Mouse (Mus musculus) hindbrain, embryonic 10.5 days (tissue): ENCODE measurements around the gene Egln3. TPM values are rescaled to one million over a fixed set of nuclear protein-coding genes. Genes with fewer than 3 reads are reported as not detected.
A peak's percentile ranks its signal among the peaks of the same experiment; 100 is the strongest.

Experiments
- DNase-seq: peaks from one replicate; pipeline ENCODE4 v3.0.0-alpha.2; 2017; ENCODE audit warnings: low spot score
- H3K27ac ChIP-seq: fragments of 300-500 bp; sonication (generic); 2 replicates; pipeline ENCODE4 v1.5.1; 2016; ENCODE audit warnings: mild to moderate bottlenecking, moderate library complexity
- H3K27me3 ChIP-seq: fragments of 300-500 bp; sonication (generic); 2 replicates; pipeline ENCODE4 v1.6.1; 2016; ENCODE audit warnings: mild to moderate bottlenecking; ENCODE audit not compliant: poor library complexity, insufficient read depth, severe bottlenecking
- H3K36me3 ChIP-seq: fragments of 300-500 bp; sonication (generic); 2 replicates; pipeline ENCODE4 v1.6.1; 2016; ENCODE audit warnings: mild to moderate bottlenecking, moderate library complexity
- H3K4me1 ChIP-seq: fragments of 300-500 bp; sonication (generic); replicated peaks from 2 replicates; pipeline ENCODE4 v1.6.1; 2016; ENCODE audit warnings: mild to moderate bottlenecking
- H3K4me3 ChIP-seq: fragments of 300-500 bp; sonication (generic); 2 replicates; pipeline ENCODE4 v1.5.1; 2016; ENCODE audit warnings: mild to moderate bottlenecking, moderate library complexity
- H3K9me3 ChIP-seq: fragments of 300-500 bp; sonication (generic); 2 replicates; pipeline ENCODE4 v1.6.1; 2016; ENCODE audit warnings: mild to moderate bottlenecking, moderate library complexity
- WGBS: fragments of 180-500 bp; shearing (Covaris S2); methylation state at CpG from one replicate; pipeline ENCODE4 v1.1.7; 2016; 5-methylcytosine and 5-hydroxymethylcytosine counted together
- polyA plus RNA-seq: library from polyadenylated mRNA; unstranded; fragments of >200 nt; fragmentation: Nextera tagmentation; extraction: Ambion mirVana; gene quantifications from 2 replicates; pipeline ENCODE4 v1.2.1, GENCODE M21; 2016

Gene Egln3
- polyA plus RNA-seq, 1 experiment from 2014 or later: 5.9 TPM

- Histone ChIP-seq H3K27ac (no peak overlapping the region), H3K36me3 (no peaks in the 10 kb centered on the region), H3K4me1 (peaks cover 14% of the 10 kb centered on the region), H3K9me3 (no peaks in the 10 kb centered on the region), H3K27me3 (no peaks in the 10 kb centered on the region; the same call in 1 of the 2 replicates), H3K4me3 (no peak overlapping the region)
- 76% methylated on average over 12 of the region's 12 CpGs for WGBS
- no peak for DNase-seq
Measured at GRCm38 (mm10) chr12:54222036-54222760, 18.5 kb upstream of the Egln3 start.

GRCm38 (mm10) chr12:54216673-54217072 is 13.0 kb upstream of the Egln3 start:
- H3K36me3 ChIP-seq: no peaks in the 10 kb centered on the region
- no peaks in the 10 kb centered on the region; the same call in 1 of the 2 replicates for H3K27me3 ChIP-seq
- H3K9me3 ChIP-seq: no peaks in the 10 kb centered on the region
- WGBS: 83% methylated on average over 5 of the region's 5 CpGs
- H3K27ac ChIP-seq: no peak overlapping the region
- no peak overlapping the region for H3K4me3 ChIP-seq
- 0 out of 2 replicates have a peak, but pooled peaks cover 5% of the 10 kb centered on the region for H3K4me1 ChIP-seq
- no peak for DNase-seq

- no peaks in the 10 kb centered on the region for H3K9me3 ChIP-seq
Measured at GRCm38 (mm10) chr12:54214426-54214825, 10.8 kb upstream of the Egln3 start.

GRCm38 (mm10) chr12:54213871-54214270 is 10.2 kb upstream of the Egln3 start:
- H3K9me3 ChIP-seq: no peaks in the 10 kb centered on the region
- H3K4me1 ChIP-seq: 0 out of 2 replicates have a peak, but pooled peaks cover 5% of the 10 kb centered on the region
- no peak overlapping the region for H3K4me3 ChIP-seq
- no peak overlapping the region for H3K27ac ChIP-seq
- H3K36me3 ChIP-seq: no peaks in the 10 kb centered on the region
- WGBS: 83% methylated on average over 4 of the region's 4 CpGs
- H3K27me3 ChIP-seq: no peaks in the 10 kb centered on the region; the same call in 1 of the 2 replicates
- no peak for DNase-seq

More at GRCm38 (mm10) chr12:54214426-54214825, 10.8 kb upstream of the Egln3 start:
- Histone ChIP-seq H3K27ac (no peak overlapping the region), H3K36me3 (no peaks in the 10 kb centered on the region), H3K4me1 (0 out of 2 replicates have a peak, but pooled peaks cover 5% of the 10 kb centered on the region), H3K27me3 (no peaks in the 10 kb centered on the region; the same call in 1 of the 2 replicates), H3K4me3 (no peak overlapping the region)
- DNase-seq: no peak
- WGBS: 84% methylated on average over 6 of the region's 6 CpGs

GRCm38 (mm10) chr12:54213230-54213629 is 9.6 kb upstream of the Egln3 start:
- Histone ChIP-seq H3K4me3 (no peak overlapping the region), H3K9me3 (no peaks in the 10 kb centered on the region), H3K36me3 (no peaks in the 10 kb centered on the region), H3K4me1 (0 out of 2 replicates have a peak, but pooled peaks cover 5% of the 10 kb centered on the region), H3K27ac (no peak overlapping the region), H3K27me3 (no peaks in the 10 kb centered on the region; the same call in 1 of the 2 replicates)
- DNase-seq: no peak
- WGBS: 73% methylated on average over 5 of the region's 5 CpGs

- H3K9me3 ChIP-seq: peaks cover 3% of the 10 kb centered on the region; the same call in 1 of the 2 replicates
- no peak overlapping the region for H3K27ac ChIP-seq
- no peaks in the 10 kb centered on the region for H3K36me3 ChIP-seq
- 81% methylated on average over 6 of the region's 6 CpGs for WGBS
- H3K27me3 ChIP-seq: peaks cover 8% of the 10 kb centered on the region
- H3K4me3 ChIP-seq: no peak overlapping the region
- no peak for DNase-seq
- peaks cover 16% of the 10 kb centered on the region for H3K4me1 ChIP-seq
Measured at GRCm38 (mm10) chr12:54209182-54209563, 5.5 kb upstream of the Egln3 start.

GRCm38 (mm10) chr12:54208433-54209181 is 4.9 kb upstream of the Egln3 start:
- H3K27ac ChIP-seq: no peak overlapping the region
- H3K36me3 ChIP-seq: no peaks in the 10 kb centered on the region
- no peak overlapping the region for H3K4me3 ChIP-seq
- 73% methylated on average over 8 of the region's 8 CpGs for WGBS
- DNase-seq: no peak
- H3K27me3 ChIP-seq: peaks cover 8% of the 10 kb centered on the region
- H3K9me3 ChIP-seq: peaks cover 3% of the 10 kb centered on the region; the same call in 1 of the 2 replicates
- H3K4me1 ChIP-seq: peaks cover 22% of the 10 kb centered on the region

- DNase-seq: no peak
- Histone ChIP-seq H3K27me3 (peaks cover 30% of the 10 kb centered on the region), H3K9me3 (peaks cover 3% of the 10 kb centered on the region; the same call in 1 of the 2 replicates), H3K36me3 (no peaks in the 10 kb centered on the region), H3K4me3 (no peak overlapping the region), H3K4me1 (peaks cover 43% of the 10 kb centered on the region), H3K27ac (peak overlapping the region; percentile 18)
- 86% methylated on average over 4 of the region's 4 CpGs for WGBS
Measured at GRCm38 (mm10) chr12:54205731-54206130, 2.1 kb upstream of the Egln3 start.

GRCm38 (mm10) chr12:54205195-54205594 is 1.5 kb upstream of the Egln3 start:
- 4% methylated on average over 1 of the region's 1 CpGs for WGBS
- peak overlapping the region; percentile 18; the same call in 1 of the 2 replicates for H3K27ac ChIP-seq
- H3K9me3 ChIP-seq: peaks cover 3% of the 10 kb centered on the region; the same call in 1 of the 2 replicates
- no peak overlapping the region for H3K4me3 ChIP-seq
- H3K36me3 ChIP-seq: no peaks in the 10 kb centered on the region
- H3K4me1 ChIP-seq: peaks cover 45% of the 10 kb centered on the region
- peak; percentile 67 for DNase-seq
- peaks cover 30% of the 10 kb centered on the region for H3K27me3 ChIP-seq

GRCm38 (mm10) chr12:54202765-54203655 is 650 bp downstream of the Egln3 start:
- Histone ChIP-seq H3K4me3 (peak overlapping the region; percentile 79), H3K9me3 (peaks cover 3% of the 10 kb centered on the region; the same call in 1 of the 2 replicates), H3K27ac (peak overlapping the region; percentile 87), H3K4me1 (peaks cover 63% of the 10 kb centered on the region), H3K36me3 (no peaks in the 10 kb centered on the region), H3K27me3 (peaks cover 30% of the 10 kb centered on the region)
- WGBS: 3% methylated on average over 55 of the region's 55 CpGs
- peak; percentile 69 for DNase-seq

GRCm38 (mm10) chr12:54202276-54202675 is 1.4 kb downstream of the Egln3 start:
- Histone ChIP-seq H3K27ac (no peak overlapping the region), H3K36me3 (no peaks in the 10 kb centered on the region), H3K27me3 (peaks cover 30% of the 10 kb centered on the region), H3K4me3 (peak overlapping the region; percentile 79), H3K9me3 (peaks cover 3% of the 10 kb centered on the region; the same call in 1 of the 2 replicates), H3K4me1 (peaks cover 70% of the 10 kb centered on the region)
- DNase-seq: no peak
- 40% methylated on average over 6 of the region's 6 CpGs for WGBS

GRCm38 (mm10) chr12:54200856-54201255 is 2.8 kb downstream of the Egln3 start:
- 50% methylated on average over 6 of the region's 6 CpGs for WGBS
- Histone ChIP-seq H3K4me3 (no peak overlapping the region), H3K27me3 (peaks cover 30% of the 10 kb centered on the region), H3K36me3 (no peaks in the 10 kb centered on the region), H3K27ac (no peak overlapping the region), H3K9me3 (no peaks in the 10 kb centered on the region), H3K4me1 (peaks cover 74% of the 10 kb centered on the region)
- DNase-seq: no peak
